Mouse (Mus musculus): ENCODE data around the gene Tspan9. TPM values are rescaled to one million over a fixed set of nuclear protein-coding genes. Genes with fewer than 3 reads are reported as not detected.

The Tspan9 gene
- polyA plus RNA-seq, 1 experiment from 2014 or later: 68.2 TPM

DNA sequence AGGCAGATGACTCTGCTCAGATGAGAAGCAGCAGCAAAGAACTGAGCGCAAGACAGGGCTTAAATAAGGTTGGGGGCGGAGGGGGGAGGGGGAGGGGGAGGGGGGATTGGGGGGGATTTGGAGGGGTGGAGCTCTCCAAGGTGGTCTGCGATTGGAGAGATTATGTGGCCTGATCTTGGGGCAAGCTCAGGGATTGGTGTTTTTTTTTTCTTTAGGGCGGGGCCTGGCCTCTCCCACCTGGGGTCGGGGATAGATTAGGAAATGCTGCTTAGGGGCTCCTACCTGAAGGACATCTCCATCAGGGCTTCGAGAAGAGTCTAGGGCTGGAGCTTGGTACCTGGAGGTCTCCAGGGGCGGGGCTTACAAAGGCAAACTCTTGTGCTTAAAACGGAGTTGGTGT, 21.2 kb upstream of the Tspan9 start:
- H3K27me3 ChIP-seq (ENCODE audit: control insufficient read depth, insufficient read depth, low read length): no peaks in the 10 kb centered on the region
- DNase-seq (ENCODE audit: low spot score): no peak
- no peak overlapping the region for H3K27ac ChIP-seq (replicated peaks; ENCODE audit: low read depth, low read length)
- H3K4me3 ChIP-seq (ENCODE audit: low read depth, low read length): no peak overlapping the region
- WGBS: 88% methylated on average over 8 of the region's 8 CpGs
- H3K9me3 ChIP-seq (ENCODE audit: control insufficient read depth, low read length): no peaks in the 10 kb centered on the region
- no peaks in the 10 kb centered on the region for H3K36me3 ChIP-seq (ENCODE audit: control insufficient read depth, insufficient read depth, low read length)
- peaks cover 10% of the 10 kb centered on the region; the same call in 1 of the 2 replicates for H3K4me1 ChIP-seq (ENCODE audit: control insufficient read depth, insufficient read depth, low read length)
- H3K4me2 ChIP-seq (ENCODE audit: low read depth, severe bottlenecking): no peak overlapping the region
- no peak for ATAC-seq (ENCODE audit: insufficient number of reproducible peaks, low FRiP score, low TSS enrichment, low read depth)
- no peak overlapping the region for H3K9ac ChIP-seq (ENCODE audit: low read length)

DNA sequence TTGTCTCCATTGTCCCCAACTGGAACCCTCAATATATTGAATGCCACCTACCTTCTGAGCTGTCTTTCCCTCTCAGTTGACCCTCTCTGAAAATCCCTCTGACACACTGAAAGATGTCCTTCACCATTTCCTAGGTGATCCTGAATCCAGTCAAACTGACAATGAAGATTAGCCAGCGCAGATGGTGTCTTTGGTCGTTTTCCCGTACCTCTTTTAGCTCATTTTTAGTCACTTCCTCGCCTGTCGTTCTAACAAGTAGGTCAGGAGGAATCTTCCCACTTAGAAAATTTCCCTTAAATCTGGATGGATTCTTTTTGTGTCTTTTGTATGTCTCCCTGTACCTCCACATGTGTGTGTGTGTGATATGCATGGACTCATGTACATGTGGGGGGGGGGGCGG, 15.7 kb upstream of the Tspan9 start:
- no peak for ATAC-seq (ENCODE audit: insufficient number of reproducible peaks, low FRiP score, low TSS enrichment, low read depth)
- WGBS: 84% methylated on average over 6 of the region's 6 CpGs
- H3K9ac ChIP-seq (ENCODE audit: low read length): no peak overlapping the region

DNA sequence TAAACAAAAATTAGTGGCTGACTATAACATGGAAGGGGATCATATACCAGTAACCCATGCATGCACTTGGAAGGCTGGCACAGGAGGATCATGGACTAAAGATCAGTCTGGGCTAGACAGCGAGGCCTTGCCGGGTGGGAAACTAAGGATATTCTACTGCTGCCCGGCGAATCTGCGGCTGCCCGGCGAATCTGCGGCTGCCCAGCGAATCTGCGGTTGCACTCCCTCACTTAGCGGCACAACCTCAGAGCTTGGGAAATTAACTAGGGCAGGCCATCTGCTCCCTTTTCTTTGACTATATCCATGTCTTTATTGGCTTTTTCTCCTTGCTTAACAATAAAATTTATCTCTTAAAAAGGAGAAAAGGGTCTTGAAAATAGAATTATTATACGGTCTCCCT, 14.6 kb upstream of the Tspan9 start:
- Histone ChIP-seq H3K9ac (ENCODE audit: low read length) (no peak overlapping the region), H3K4me2 (ENCODE audit: low read depth, severe bottlenecking) (no peak overlapping the region), H3K4me3 (ENCODE audit: low read depth, low read length) (no peak overlapping the region), H3K9me3 (ENCODE audit: control insufficient read depth, low read length) (no peaks in the 10 kb centered on the region), H3K27ac (replicated peaks; ENCODE audit: low read depth, low read length) (no peak overlapping the region), H3K36me3 (ENCODE audit: control insufficient read depth, insufficient read depth, low read length) (no peaks in the 10 kb centered on the region), H3K27me3 (ENCODE audit: control insufficient read depth, insufficient read depth, low read length) (no peaks in the 10 kb centered on the region), H3K4me1 (ENCODE audit: control insufficient read depth, insufficient read depth, low read length) (no peaks in the 10 kb centered on the region)
- WGBS: 74% methylated on average over 12 of the region's 12 CpGs
- DNase-seq (ENCODE audit: low spot score): no peak
- ATAC-seq (ENCODE audit: insufficient number of reproducible peaks, low FRiP score, low TSS enrichment, low read depth): no peak

More for the DNA sequence above, 15.7 kb upstream of the Tspan9 start:
- no peaks in the 10 kb centered on the region for H3K27me3 ChIP-seq (ENCODE audit: control insufficient read depth, insufficient read depth, low read length)
- no peak overlapping the region for H3K27ac ChIP-seq (replicated peaks; ENCODE audit: low read depth, low read length)
- H3K4me1 ChIP-seq (ENCODE audit: control insufficient read depth, insufficient read depth, low read length): no peaks in the 10 kb centered on the region
- no peaks in the 10 kb centered on the region for H3K9me3 ChIP-seq (ENCODE audit: control insufficient read depth, low read length)
- no peaks in the 10 kb centered on the region for H3K36me3 ChIP-seq (ENCODE audit: control insufficient read depth, insufficient read depth, low read length)
- no peak overlapping the region for H3K4me2 ChIP-seq (ENCODE audit: low read depth, severe bottlenecking)
- DNase-seq (ENCODE audit: low spot score): no peak
- no peak overlapping the region for H3K4me3 ChIP-seq (ENCODE audit: low read depth, low read length)

DNA sequence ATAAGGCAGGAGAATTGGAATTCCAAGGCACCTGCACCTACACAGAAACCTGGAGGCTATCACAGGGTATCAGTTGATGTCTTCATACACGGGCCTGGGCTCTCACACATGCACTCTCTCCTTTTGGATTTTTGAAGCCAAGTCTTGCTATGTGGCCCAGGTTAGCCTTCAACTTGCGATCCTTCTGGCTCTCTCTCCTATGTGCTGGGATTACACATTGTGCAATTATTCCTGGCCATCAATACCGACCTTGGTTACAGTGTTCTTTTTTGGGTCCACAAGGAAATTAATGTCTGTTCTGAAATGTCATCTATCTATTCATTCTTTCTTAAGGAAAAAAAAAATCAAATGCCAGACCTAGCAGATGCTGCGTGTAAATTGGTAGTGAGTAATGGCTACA, 13.1 kb upstream of the Tspan9 start:
- Histone ChIP-seq H3K4me3 (ENCODE audit: low read depth, low read length) (no peak overlapping the region), H3K36me3 (ENCODE audit: control insufficient read depth, insufficient read depth, low read length) (no peaks in the 10 kb centered on the region), H3K4me1 (ENCODE audit: control insufficient read depth, insufficient read depth, low read length) (no peaks in the 10 kb centered on the region), H3K27ac (replicated peaks; ENCODE audit: low read depth, low read length) (no peak overlapping the region), H3K9ac (ENCODE audit: low read length) (no peak overlapping the region), H3K9me3 (ENCODE audit: control insufficient read depth, low read length) (no peaks in the 10 kb centered on the region), H3K27me3 (ENCODE audit: control insufficient read depth, insufficient read depth, low read length) (no peaks in the 10 kb centered on the region), H3K4me2 (ENCODE audit: low read depth, severe bottlenecking) (no peak overlapping the region)
- DNase-seq (ENCODE audit: low spot score) (no peak), ATAC-seq (ENCODE audit: insufficient number of reproducible peaks, low FRiP score, low TSS enrichment, low read depth) (no peak)
- 82% methylated on average over 4 of the region's 4 CpGs for WGBS

DNA sequence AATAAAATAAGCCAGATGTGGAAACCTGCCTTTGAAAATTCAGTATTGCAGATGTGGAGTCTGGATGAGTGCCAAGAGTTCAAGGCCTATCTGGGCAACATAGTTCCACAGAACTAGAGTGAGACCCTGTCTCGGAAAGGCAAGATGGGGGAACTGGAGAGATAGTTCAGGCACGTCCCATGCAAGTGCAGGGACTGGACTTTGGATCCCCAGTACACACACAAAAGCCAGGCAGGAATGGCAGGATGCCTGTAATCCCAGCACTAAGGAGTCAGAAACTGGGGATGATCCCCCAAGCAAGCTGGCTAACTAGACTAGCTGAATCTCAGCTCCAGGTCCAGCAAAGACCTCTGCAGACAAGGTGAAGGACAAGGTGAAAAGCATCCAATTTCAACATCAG, 12.5 kb upstream of the Tspan9 start:
- H3K9ac ChIP-seq (ENCODE audit: low read length): no peak overlapping the region
- ATAC-seq (ENCODE audit: insufficient number of reproducible peaks, low FRiP score, low TSS enrichment, low read depth) (no peak), DNase-seq (ENCODE audit: low spot score) (no peak)
- no peak overlapping the region for H3K27ac ChIP-seq (replicated peaks; ENCODE audit: low read depth, low read length)
- 77% methylated on average over 2 of the region's 2 CpGs for WGBS
- H3K4me1 ChIP-seq (ENCODE audit: control insufficient read depth, insufficient read depth, low read length): no peaks in the 10 kb centered on the region
- no peaks in the 10 kb centered on the region for H3K36me3 ChIP-seq (ENCODE audit: control insufficient read depth, insufficient read depth, low read length)
- no peaks in the 10 kb centered on the region for H3K27me3 ChIP-seq (ENCODE audit: control insufficient read depth, insufficient read depth, low read length)
- H3K4me2 ChIP-seq (ENCODE audit: low read depth, severe bottlenecking): no peak overlapping the region
- no peaks in the 10 kb centered on the region for H3K9me3 ChIP-seq (ENCODE audit: control insufficient read depth, low read length)
- no peak overlapping the region for H3K4me3 ChIP-seq (ENCODE audit: low read depth, low read length)

DNA sequence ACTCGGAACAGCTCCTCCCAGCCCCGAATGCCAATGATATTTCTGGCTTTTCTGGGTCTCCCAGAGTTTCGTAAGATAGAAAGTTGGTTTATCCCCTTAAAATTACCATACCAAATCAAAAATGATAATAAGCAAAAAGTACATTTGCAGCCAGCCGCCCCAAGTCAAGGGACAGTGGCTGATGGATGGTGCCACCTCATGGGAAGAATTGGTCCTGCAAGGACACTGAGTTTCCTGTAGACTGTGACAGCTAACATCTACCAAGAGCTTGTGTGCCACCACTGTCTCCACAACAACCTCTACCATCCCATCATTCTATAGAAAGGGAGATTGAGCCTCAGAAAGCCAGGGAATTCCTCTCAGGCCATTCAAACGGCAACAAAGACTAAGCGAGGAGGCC, 2.4 kb upstream of the Tspan9 start:
- Histone ChIP-seq H3K4me2 (ENCODE audit: low read depth, severe bottlenecking) (no peak overlapping the region), H3K4me1 (ENCODE audit: control insufficient read depth, insufficient read depth, low read length) (peaks cover 12% of the 10 kb centered on the region), H3K9me3 (ENCODE audit: control insufficient read depth, low read length) (no peaks in the 10 kb centered on the region), H3K27me3 (ENCODE audit: control insufficient read depth, insufficient read depth, low read length) (no peaks in the 10 kb centered on the region), H3K4me3 (ENCODE audit: low read depth, low read length) (no peak overlapping the region), H3K36me3 (ENCODE audit: control insufficient read depth, insufficient read depth, low read length) (no peaks in the 10 kb centered on the region), H3K27ac (replicated peaks; ENCODE audit: low read depth, low read length) (no peak overlapping the region), H3K9ac (ENCODE audit: low read length) (no peak overlapping the region)
- ATAC-seq (ENCODE audit: insufficient number of reproducible peaks, low FRiP score, low TSS enrichment, low read depth): no peak
- peak; percentile 38 for DNase-seq (ENCODE audit: low spot score)
- 65% methylated on average over 6 of the region's 6 CpGs for WGBS

DNA sequence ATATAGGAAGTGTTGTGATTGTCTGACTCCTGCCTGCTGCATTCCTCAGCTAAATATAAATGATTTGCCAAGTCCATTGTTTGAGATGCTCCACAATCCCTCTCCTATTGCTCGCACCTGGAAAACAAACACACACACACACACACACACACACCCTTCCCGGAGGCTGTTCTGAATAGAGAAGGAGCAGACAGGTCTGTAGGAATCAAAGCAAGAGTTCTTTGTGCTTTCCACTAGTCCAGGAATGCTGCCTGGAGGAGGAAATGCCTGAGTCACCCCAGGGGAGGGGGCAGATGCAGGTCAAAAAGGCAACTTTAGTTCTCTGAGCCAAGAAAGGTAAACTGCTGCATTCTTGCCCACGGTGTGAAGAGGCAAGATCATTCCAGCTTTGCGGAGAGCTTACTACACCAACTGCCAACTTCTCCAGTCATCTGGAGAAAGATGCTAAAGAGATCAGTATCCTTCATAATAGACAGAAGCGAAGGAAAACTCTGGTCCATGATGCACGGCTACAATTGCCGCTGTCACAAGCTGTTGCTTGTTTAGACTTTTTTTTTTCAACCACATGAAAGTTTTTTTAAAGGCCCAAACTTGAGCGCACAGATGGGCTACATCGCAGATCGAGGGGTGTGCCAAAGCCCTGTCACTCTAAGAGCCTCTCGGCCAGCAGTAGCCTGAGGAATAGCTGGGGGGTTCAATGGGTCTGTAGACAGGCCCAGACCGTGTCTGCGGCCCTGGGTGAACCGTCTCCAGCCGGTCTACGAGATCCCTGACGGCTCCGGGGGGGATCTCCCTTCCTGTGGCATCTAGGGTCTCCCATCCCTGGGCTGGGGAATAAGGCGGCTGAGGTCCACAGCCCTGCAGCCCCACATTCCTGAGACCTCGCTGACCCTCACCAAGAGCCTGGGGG, 770 bp downstream of the Tspan9 start:
- H3K36me3 ChIP-seq (ENCODE audit: control insufficient read depth, insufficient read depth, low read length): no peaks in the 10 kb centered on the region
- DNase-seq (ENCODE audit: low spot score): peak; percentile 61
- peak overlapping the region; percentile 84 for H3K4me2 ChIP-seq (ENCODE audit: low read depth, severe bottlenecking)

DNA sequence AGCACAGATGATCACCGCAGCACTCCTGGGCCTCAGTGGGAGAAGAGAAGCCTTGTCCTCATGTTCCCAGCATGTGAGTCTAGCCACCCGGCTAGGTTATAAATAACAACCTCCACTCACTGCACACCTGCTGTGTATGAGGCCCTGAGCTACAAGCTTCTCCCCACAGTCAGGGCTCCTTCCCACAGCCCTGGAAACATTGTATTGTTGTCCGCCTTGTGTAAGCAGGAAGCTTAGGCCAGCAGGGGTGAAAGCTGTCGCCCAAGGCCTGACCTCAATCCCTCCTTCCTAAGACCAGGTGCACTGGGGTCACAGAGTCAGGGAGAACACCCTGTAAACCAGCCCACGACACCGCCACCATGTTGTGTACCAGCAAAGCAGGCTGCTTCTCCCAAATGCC, 2.7 kb downstream of the Tspan9 start:
- WGBS: 65% methylated on average over 6 of the region's 6 CpGs
- no peak overlapping the region for H3K4me3 ChIP-seq (ENCODE audit: low read depth, low read length)
- H3K9ac ChIP-seq (ENCODE audit: low read length): no peak overlapping the region
- H3K4me2 ChIP-seq (ENCODE audit: low read depth, severe bottlenecking): no peak overlapping the region
- H3K27me3 ChIP-seq (ENCODE audit: control insufficient read depth, insufficient read depth, low read length): no peaks in the 10 kb centered on the region
- peaks cover 23% of the 10 kb centered on the region for H3K4me1 ChIP-seq (ENCODE audit: control insufficient read depth, insufficient read depth, low read length)
- no peak for DNase-seq (ENCODE audit: low spot score)
- no peak for ATAC-seq (ENCODE audit: insufficient number of reproducible peaks, low FRiP score, low TSS enrichment, low read depth)
- H3K27ac ChIP-seq (replicated peaks; ENCODE audit: low read depth, low read length): no peak overlapping the region
- no peaks in the 10 kb centered on the region for H3K36me3 ChIP-seq (ENCODE audit: control insufficient read depth, insufficient read depth, low read length)
- no peaks in the 10 kb centered on the region for H3K9me3 ChIP-seq (ENCODE audit: control insufficient read depth, low read length)

More for the DNA sequence above, 770 bp downstream of the Tspan9 start:
- peak overlapping the region; percentile 59 for H3K27ac ChIP-seq (replicated peaks; ENCODE audit: low read depth, low read length)
- peak overlapping the region; percentile 74 for H3K4me3 ChIP-seq (ENCODE audit: low read depth, low read length)
- ATAC-seq (ENCODE audit: insufficient number of reproducible peaks, low FRiP score, low TSS enrichment, low read depth): peak; percentile 67
- H3K9ac ChIP-seq (ENCODE audit: low read length): peak overlapping the region; percentile 75
- no peaks in the 10 kb centered on the region for H3K27me3 ChIP-seq (ENCODE audit: control insufficient read depth, insufficient read depth, low read length)
- 6% methylated on average over 20 of the region's 20 CpGs for WGBS
- no peaks in the 10 kb centered on the region for H3K9me3 ChIP-seq (ENCODE audit: control insufficient read depth, low read length)
- H3K4me1 ChIP-seq (ENCODE audit: control insufficient read depth, insufficient read depth, low read length): peaks cover 14% of the 10 kb centered on the region

All from limb, embryonic 11.5 days (tissue).